Mouse (Mus musculus) urinary bladder, postnatal 36 days (tissue): ENCODE data around the gene Dmkn.
A peak's percentile ranks its signal among the peaks of the same experiment; 100 is the strongest.
"Not testable (repeated sequence)": the region's sequence is repeated elsewhere in the genome, so short reads cannot be mapped to it uniquely, and the experiment has no call there.

Experiments used
- DNase-seq, 2 experiments: peaks; one replicate each; pipeline ENCODE4 v3.0.0; 2022; ENCODE audit warnings: low spot score in 2 of 2, mixed read lengths in 1 of 2

Dmkn gene

GRCm38 (mm10) chr7:30812291-30812807, 48.8 kb downstream of the Dmkn start:
- no peak for DNase-seq

- DNase-seq = no peak
These were observed 56.6 kb downstream of the Dmkn start for GRCm38 (mm10) chr7:30820131-30820530.

- no peak for DNase-seq
These were observed 57.4 kb downstream of the Dmkn start for GRCm38 (mm10) chr7:30820854-30821445.

GRCm38 (mm10) chr7:30821532-30821931, 58.0 kb downstream of the Dmkn start:
- peak in 1 of 2 experiments; percentile 19 for DNase-seq

GRCm38 (mm10) chr7:30823675-30824074, 60.1 kb downstream of the Dmkn start, which contains the start of gene Ffar2:
Ffar2 (minus strand) TSS chr7:30823775.
- DNase-seq = no peak

GRCm38 (mm10) chr7:30824306-30824705, 60.8 kb downstream of the Dmkn start:
- DNase-seq = no peak

- no peak for DNase-seq
These were observed 63.1 kb downstream of the Dmkn start for GRCm38 (mm10) chr7:30826660-30827059.

- DNase-seq = not testable (repeated sequence)
These were observed 65.3 kb downstream of the Dmkn start for GRCm38 (mm10) chr7:30828871-30829270.

GRCm38 (mm10) chr7:30829428-30829827, 65.9 kb downstream of the Dmkn start:
- no peak for DNase-seq
